Mouse (Mus musculus) liver, embryonic 14.5 days (tissue): ENCODE results near the gene Bmp8a.

ENCODE experiments used
- CTCF ChIP-seq: IDR thresholded peaks from 2 replicates; pipeline ENCODE4 v1.5.1; 2016; ENCODE audit warnings: antibody characterized with exemption, low read depth, control low read depth
- EP300 ChIP-seq: IDR thresholded peaks from 2 replicates; pipeline ENCODE4 v1.6.1; 2016; ENCODE audit warnings: antibody characterized with exemption, low read depth

DNA sequence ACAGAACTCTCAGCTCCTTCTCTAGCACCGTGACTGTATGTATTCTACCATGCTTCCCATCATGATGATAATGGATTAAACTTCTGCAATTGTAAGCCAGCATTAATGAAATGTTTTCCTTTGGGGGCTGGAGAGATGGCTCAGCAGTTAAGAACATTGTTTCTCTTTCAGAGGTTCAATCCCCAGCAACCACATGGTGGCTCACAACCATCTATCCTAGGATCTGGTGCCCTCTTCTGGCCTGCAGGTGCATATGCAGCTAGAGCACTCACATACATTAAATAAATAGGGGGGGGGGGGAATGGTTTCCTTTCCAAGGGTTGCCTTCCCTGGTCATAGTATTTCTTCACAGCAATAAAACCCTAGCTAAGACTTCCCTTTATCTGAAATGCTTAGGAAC lies 49.1 kb upstream of the Bmp8a start:
- TF ChIP-seq CTCF (peak; percentile 78), EP300 (no peak)
